Mouse (Mus musculus): ENCODE measurements around the gene Rxfp1.
"Not testable (repeated sequence)": the region's sequence is repeated elsewhere in the genome, so short reads cannot be mapped to it uniquely, and the experiment has no call there.

Rxfp1 gene

DNA sequence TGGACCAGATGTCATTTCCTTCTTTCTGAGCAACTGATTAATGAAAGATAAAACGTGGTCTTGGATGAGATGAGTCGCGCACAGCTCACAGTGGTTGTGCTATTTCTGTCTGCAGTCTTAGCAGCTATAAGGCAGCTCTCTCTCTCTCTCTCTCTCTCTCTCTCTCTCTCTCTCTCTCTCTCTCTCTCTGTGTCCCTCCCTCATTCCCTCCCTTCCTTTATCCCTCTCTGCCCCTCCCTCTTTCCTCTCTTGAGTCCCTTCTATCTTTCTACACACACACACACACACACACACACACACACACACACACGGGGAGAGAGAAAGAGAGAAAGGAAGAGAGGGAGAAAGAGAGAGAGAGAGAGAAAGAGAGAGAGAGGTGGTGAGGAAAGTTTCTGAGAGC is at the start of gene Rxfp1:
Rxfp1 (minus strand) TSS at position 101 of the 400 bp plus-strand sequence.
- DNase-seq (ENCODE audit: low read depth, low spot score): no peak

- DNase-seq (ENCODE audit: low read depth, low spot score): peak; percentile 26
Measured at GRCm38 (mm10) chr3:79784362-79784736, 46.7 kb upstream of the Rxfp1 start.

DNA sequence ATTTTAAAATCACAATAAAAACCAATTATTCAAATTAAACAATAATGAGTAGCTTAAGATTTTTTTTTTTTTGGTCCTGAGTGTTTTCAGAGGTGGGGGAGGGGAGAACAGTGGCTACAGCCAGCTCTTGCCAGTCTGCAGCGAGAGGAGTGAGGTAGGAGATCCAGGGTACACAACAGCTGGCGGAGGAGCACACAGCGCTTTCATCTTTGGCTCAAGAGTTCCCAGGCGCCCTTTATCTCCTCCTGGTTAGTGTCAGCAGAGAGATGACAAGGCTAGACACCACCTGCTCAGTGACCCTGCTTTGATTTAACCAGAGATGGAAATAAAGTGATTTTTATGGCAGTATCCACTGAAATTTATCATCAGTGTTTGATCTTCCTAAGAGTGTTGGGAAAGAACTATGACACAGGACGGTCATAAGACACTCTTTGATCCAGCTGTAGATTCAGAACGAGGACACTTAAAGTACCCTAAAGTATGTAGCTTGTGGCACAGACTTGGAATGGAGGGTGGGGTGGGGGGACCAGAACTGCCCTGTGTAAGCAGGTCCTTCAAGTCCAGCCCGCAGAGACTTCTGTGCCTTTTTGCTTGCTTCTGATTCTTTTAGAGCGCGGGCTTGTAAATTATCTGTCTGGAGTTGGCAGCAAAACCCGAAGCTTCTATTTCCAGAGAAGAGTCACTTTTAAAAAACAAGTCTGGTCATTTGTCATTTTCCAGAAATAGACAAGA is 46.1 kb upstream of the Rxfp1 start:
- DNase-seq (ENCODE audit: low read depth, low spot score): no peak

DNA sequence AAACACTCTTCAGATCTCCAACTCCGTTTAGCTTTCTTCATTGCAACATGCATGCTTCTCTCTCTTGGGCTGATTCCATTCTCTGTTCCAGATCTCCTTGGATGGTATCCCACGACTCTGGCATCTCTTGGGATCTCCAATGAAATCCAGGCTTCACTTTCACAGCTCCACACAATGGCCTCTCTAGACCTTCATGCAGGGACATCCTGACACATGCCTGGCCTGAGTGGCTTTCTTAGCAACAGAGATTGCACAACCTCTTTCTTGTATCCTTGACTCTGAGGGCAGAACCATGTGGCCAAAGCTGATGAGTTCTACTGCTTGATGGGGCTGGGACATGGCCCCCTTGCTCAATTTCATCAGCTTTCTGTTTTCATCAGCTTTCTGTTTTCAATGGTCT is 35.0 kb upstream of the Rxfp1 start:
- DNase-seq (ENCODE audit: low read depth, low spot score): no peak

- DNase-seq (ENCODE audit: low read depth, low spot score): no peak
Measured at GRCm38 (mm10) chr3:79753736-79754135, 16.1 kb upstream of the Rxfp1 start.

DNA sequence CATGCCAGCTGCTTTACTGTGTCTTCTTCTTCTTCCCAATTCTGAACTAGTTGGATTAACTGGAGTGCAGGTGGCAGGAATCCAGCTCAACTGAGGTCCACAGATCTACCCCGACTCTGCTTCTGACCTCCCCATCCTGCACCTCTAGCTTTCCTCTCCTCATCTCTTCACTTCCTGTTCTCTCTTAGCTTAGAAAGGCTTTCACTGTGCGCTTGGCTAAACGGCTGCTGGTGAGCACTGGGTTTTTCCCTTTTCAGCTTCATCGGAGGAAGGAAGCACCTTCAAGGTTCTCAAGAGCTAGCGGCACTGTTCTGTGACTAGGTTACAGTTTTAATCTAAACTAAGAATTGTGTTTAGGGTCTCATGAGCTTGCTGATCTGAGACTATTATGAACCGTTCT is 8.9 kb upstream of the Rxfp1 start:
- no peak for DNase-seq (ENCODE audit: low read depth, low spot score)

DNA sequence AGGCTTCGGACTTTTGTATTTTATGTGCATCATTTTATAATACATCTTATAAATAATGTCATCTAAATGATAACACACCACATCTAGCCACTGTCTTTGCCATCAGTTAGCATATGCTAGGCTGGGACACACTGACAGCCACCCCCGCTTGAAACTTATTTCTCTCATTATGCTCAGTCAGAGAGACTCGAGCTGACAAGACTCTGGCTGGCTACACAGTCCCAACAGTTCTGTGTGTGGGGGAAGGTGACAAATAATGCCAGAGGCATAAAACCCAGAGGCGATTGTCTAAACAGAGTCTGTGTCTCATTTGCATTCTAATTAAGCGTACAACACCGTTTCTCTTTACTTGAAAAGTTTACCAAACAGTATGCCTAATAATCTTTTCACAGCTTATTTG is 7.4 kb upstream of the Rxfp1 start:
- no peak for DNase-seq (ENCODE audit: low read depth, low spot score)

GRCm38 (mm10) chr3:79744415-79744814 is 6.7 kb upstream of the Rxfp1 start:
- no peak for DNase-seq (ENCODE audit: low read depth, low spot score)

- no peak for DNase-seq (ENCODE audit: low read depth, low spot score)
Measured at GRCm38 (mm10) chr3:79740351-79740750, 2.7 kb upstream of the Rxfp1 start.

DNA sequence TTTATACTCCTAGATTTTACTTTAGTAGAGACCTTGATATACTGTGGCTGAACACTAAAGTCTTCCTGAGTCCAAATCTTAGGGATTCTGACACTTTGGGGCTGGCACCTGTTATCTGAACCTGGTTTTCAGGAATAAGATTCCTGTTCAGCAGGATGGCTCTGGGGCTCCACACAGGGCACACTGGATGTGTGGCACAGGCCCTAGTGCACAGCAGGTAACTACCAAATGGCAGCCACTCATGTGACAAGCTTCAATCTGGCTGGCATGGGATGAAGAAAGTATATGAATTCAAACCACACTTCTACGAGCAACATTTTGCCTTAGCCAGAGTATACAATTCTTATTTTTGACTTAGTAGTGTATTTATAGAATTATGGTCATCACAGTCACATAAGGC is 771 bp upstream of the Rxfp1 start:
- no peak for DNase-seq (ENCODE audit: low read depth, low spot score)

GRCm38 (mm10) chr3:79726506-79727075 is 11.1 kb downstream of the Rxfp1 start:
- no peak for DNase-seq (ENCODE audit: low read depth, low spot score)

GRCm38 (mm10) chr3:79720756-79721484 is 16.8 kb downstream of the Rxfp1 start:
- no peak for DNase-seq (ENCODE audit: low read depth, low spot score)

DNA sequence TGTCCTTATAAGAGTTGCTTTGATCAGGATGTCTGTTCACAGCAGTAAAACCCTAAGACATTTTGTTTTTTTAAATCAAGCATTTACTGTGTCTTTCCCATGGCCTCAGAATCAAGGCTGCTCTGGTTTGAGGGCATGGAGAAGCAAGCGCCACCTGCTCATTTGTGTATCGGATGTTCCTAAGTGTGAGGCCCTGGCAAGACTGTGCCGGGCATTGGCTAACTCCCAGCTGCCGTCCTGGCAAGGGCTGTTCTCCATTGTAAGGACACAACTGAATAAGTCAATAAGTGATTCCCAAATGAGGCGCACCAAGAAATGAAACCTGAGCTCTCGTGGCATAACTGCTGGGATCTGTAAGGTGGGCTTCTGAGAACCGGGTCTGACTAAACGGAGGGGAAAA is 31.2 kb downstream of the Rxfp1 start:
- DNase-seq (ENCODE audit: low read depth, low spot score): no peak

DNA sequence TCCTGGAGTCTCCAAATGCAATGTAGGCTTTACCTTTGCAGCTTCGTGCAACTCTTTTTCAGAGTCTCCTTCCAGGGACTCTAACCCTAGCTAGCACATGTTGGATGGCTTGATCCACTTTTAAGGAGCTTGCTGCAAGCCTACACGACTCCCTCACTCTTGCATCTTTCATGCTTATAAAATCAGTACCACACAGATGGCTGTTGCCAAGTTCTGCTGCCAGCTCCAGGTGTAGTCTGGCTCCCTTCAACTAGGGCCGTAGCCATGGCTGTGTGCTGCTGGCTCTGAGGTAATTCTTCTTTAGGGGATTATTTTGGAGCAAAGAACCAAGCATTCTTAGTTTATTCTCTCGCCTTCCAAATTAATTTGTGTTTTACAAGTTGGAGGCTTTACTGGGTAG is 34.5 kb downstream of the Rxfp1 start:
- no peak for DNase-seq (ENCODE audit: low read depth, low spot score)

DNA sequence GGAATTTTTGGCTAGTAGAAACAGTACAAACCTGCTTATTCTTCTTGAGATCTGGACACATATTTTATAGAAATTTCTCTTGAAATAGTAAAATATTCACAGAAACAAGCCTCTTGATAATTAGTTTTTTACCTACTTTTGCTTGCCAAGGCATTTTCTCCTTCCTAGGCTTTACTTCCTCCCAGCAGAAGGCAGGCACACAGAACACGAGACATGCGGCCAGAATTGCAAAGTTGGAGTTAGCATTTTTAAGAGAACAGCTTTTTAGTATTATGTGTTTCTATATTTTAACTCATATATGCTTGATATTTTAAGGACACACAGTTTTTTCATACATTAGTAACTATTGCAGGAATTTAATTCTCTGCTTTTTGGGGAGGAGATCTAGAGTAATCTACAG is 45.7 kb downstream of the Rxfp1 start:
- no peak for DNase-seq (ENCODE audit: low read depth, low spot score)

DNA sequence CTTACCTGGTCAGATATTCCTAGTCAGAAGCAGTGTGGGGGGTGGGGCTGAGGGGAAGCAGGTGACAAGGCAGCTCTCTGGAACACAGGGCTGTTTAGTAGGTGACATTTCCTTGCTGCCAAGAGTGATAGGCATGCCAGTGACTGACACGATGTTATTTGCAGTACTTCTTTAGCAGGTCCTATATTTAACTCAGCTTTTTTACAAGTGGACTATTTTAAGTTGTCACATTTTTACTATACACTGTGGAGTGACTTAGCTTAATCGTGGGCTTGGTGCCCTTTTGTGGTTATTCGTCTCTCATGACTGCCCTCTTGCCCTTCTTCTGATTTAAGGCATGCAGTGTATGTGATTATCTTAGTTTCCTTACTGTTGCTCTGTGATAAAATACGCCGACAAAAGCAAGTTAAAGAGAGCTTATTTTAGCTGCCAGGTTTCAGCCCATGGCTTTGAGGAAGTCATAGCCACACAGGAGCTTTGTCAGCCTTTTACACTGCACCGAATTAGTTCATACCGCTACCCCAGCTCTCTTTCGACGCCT is 47.5 kb downstream of the Rxfp1 start:
- no peak for DNase-seq (ENCODE audit: low read depth, low spot score)

GRCm38 (mm10) chr3:79688101-79688500 is 49.6 kb downstream of the Rxfp1 start:
- DNase-seq (ENCODE audit: low read depth, low spot score): not testable (repeated sequence)

GRCm38 (mm10) chr3:79683529-79683928 is 54.2 kb downstream of the Rxfp1 start:
- no peak for DNase-seq (ENCODE audit: low read depth, low spot score)

GRCm38 (mm10) chr3:79682351-79683132 is 55.1 kb downstream of the Rxfp1 start:
- no peak for DNase-seq (ENCODE audit: low read depth, low spot score)

DNA sequence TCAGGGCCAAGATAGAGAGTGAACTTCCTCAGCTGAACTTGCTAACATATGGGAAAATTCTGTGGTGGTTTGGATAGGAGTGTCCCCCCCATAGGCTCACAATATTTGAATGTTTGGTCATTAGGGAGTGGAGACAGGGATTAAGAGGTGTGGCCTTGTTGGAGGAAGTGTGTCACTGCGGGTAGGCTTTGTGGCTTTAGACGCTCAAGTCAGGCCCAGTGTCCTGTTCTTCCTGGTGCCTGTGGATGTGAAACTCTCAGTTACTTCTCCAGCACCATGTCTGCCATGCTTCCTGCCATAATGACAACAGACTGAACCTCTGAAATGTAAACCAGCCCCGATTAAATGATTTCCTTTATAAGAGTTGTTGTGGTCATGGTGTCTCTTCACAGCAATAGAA is 61.3 kb downstream of the Rxfp1 start:
- no peak for DNase-seq (ENCODE audit: low read depth, low spot score)

- DNase-seq (ENCODE audit: low read depth, low spot score): no peak
Measured at GRCm38 (mm10) chr3:79674641-79675040, 63.0 kb downstream of the Rxfp1 start.

DNA sequence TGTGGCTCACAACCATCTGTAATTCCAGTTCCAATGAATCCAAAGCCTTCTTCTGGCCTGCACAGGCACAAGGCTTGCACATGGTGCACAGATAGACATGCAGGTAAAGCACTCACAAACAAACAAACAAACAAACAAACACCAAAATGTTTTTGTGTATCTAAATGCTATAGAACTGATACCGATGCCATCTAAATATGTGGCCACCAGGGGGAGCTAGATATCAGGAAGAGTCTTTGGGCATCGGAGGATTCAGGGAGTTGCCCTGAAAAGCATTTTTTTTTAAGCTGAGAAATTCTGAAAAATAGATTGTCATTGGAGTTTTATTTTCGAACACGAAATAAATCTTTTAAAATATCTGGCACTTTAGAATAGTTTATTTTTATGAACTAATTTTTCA is 64.6 kb downstream of the Rxfp1 start:
- DNase-seq (ENCODE audit: low read depth, low spot score): peak; percentile 16
